Mouse (Mus musculus): ENCODE measurements around the gene Arl6ip4. TPM values are rescaled to one million over a fixed set of nuclear protein-coding genes. Genes with fewer than 3 reads are reported as not detected.
A peak's percentile ranks its signal among the peaks of the same experiment; 100 is the strongest.

The Arl6ip4 gene
- polyA plus RNA-seq, 1 experiment from 2014 or later, result 136 TPM

DNA sequence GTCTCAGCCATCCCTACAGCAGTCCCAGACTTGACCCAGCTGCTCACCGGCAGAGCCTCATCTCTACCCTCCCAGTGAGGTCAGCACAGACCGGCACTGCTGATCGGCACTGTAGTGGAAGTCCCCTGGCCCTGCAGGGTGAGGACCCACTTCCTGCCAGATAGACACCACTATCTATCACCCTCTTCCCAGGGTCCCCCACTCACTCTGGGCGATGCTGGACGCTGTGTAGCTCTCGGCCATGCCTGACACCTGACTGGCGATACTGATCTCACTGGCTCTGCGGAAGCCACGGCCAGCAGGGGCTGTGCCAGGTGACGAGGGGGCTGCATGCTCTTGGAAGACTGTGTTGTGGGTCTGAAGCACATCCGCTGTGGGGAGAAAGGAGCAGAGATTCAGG lies 9.2 kb downstream of the Arl6ip4 start:
- Histone ChIP-seq H3K36me3 (replicated peaks) (peaks cover 95% of the 10 kb centered on the region), H3K4me1 (no peaks in the 10 kb centered on the region), H3K9me3 (no peaks in the 10 kb centered on the region), H3K27me3 (ENCODE audit: poor library complexity, severe bottlenecking) (no peaks in the 10 kb centered on the region), H3K4me3 (no peak overlapping the region), H3K27ac (0 out of 2 replicates have a peak overlapping the region, but pooled peaks have one; percentile 11)
- DNase-seq (ENCODE audit: extremely low spot score, low spot score), result no peak
- WGBS, result 92% methylated on average over 11 of the region's 11 CpGs

DNA sequence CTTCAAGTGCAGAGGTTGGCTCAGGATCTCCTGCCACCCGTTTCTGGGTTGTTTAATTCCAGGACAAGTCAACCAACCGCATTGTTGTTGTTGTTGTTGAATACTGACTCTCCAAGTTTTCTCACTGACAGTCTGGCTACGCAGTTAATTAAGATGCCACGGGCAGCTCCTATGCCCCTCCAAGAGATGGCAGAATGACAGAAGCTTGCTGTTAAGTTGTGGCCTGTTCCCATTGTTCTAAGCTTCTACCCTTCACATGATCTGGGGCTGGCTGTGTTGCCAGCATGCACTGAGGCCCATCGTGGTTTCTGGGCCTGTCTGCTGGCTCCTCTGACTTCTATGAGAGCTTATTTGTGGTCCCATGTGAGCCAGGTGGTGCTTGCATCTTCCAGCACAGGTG lies 18.4 kb downstream of the Arl6ip4 start:
- 91% methylated on average over 5 of the region's 5 CpGs for WGBS
- H3K27ac ChIP-seq, result no peak overlapping the region
- H3K36me3 ChIP-seq (replicated peaks), result peaks cover 56% of the 10 kb centered on the region
- no peak for DNase-seq (ENCODE audit: extremely low spot score, low spot score)
- H3K27me3 ChIP-seq (ENCODE audit: poor library complexity, severe bottlenecking), result no peaks in the 10 kb centered on the region
- no peak overlapping the region for H3K4me3 ChIP-seq
- H3K4me1 ChIP-seq, result no peaks in the 10 kb centered on the region
- no peaks in the 10 kb centered on the region for H3K9me3 ChIP-seq

DNA sequence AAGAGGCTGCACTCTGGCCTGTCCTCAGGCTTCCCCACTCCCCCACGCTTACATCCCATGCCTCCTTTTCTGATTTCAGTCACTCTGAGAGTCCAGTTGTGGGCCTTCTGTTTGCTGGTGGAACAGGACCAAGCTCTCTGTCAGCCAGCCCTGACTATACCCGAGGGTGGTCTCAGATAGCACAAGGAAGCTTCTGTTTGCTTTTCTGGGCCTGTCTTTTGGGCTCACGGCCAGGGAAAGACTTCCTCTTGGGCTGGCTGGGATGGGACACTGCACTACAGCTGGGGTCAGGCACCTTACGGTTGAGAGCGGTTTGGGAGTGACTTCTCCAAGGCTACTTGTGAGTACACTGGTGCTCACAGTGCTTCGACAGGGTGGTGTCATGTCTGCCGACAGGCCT lies 22.2 kb downstream of the Arl6ip4 start:
- Histone ChIP-seq H3K4me3 (no peak overlapping the region), H3K4me1 (no peaks in the 10 kb centered on the region), H3K36me3 (replicated peaks) (peaks cover 37% of the 10 kb centered on the region), H3K27me3 (ENCODE audit: poor library complexity, severe bottlenecking) (no peaks in the 10 kb centered on the region), H3K9me3 (no peaks in the 10 kb centered on the region), H3K27ac (no peak overlapping the region)
- WGBS, result 79% methylated on average over 7 of the region's 7 CpGs
- no peak for DNase-seq (ENCODE audit: extremely low spot score, low spot score)

DNA sequence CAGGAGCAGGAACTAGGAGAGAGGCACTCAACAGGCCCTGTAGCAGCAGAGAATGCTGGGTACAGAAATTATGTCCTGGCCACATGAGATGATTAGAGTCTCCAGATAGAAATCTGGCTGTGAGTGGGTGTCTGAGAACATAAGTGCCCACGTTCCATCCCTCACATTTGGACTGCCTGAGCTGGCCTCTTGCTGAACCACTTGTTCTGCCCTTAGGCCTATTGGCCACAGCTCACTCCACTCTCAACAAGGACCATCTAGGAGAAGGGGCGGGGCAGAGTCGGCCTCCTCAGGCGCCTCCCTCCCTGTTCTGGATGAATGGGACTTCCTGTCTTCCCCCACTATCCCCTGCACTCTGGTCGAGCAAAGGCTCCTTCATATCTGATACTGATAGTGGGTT lies 33.1 kb downstream of the Arl6ip4 start:
- H3K4me1 ChIP-seq, result peaks cover 11% of the 10 kb centered on the region; the same call in 1 of the 2 replicates
- no peak overlapping the region for H3K27ac ChIP-seq
- WGBS, result 60% methylated on average over 5 of the region's 5 CpGs
- H3K36me3 ChIP-seq (replicated peaks), result peaks cover 18% of the 10 kb centered on the region
- H3K4me3 ChIP-seq, result no peak overlapping the region
- no peaks in the 10 kb centered on the region for H3K27me3 ChIP-seq (ENCODE audit: poor library complexity, severe bottlenecking)
- DNase-seq (ENCODE audit: extremely low spot score, low spot score), result no peak
- no peaks in the 10 kb centered on the region for H3K9me3 ChIP-seq

DNA sequence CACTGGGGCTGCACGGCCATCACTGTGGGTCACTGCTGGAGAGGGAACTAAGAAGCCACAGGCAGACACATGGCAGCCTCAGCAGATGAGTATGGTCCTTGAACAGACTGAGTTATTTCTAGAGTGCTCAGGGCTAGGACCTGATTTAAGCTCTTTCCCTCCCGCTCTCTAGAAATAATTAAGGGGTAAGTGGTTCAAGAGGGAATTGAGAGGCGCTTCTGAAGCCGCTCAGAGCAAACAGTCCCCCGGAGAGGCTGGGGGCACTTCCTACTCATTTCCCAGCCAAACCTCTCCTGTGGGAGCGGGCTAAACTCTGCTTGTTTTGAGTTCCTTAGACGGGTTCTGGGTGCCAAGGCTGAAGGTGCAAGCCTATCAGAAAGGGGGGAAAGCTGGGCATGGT lies 35.0 kb downstream of the Arl6ip4 start:
- Histone ChIP-seq H3K27ac (no peak overlapping the region), H3K4me1 (peaks cover 11% of the 10 kb centered on the region; the same call in 1 of the 2 replicates), H3K36me3 (replicated peaks) (peaks cover 18% of the 10 kb centered on the region), H3K27me3 (ENCODE audit: poor library complexity, severe bottlenecking) (no peaks in the 10 kb centered on the region), H3K9me3 (no peaks in the 10 kb centered on the region), H3K4me3 (no peak overlapping the region)
- no peak for DNase-seq (ENCODE audit: extremely low spot score, low spot score)
- WGBS, result 89% methylated on average over 7 of the region's 7 CpGs

DNA sequence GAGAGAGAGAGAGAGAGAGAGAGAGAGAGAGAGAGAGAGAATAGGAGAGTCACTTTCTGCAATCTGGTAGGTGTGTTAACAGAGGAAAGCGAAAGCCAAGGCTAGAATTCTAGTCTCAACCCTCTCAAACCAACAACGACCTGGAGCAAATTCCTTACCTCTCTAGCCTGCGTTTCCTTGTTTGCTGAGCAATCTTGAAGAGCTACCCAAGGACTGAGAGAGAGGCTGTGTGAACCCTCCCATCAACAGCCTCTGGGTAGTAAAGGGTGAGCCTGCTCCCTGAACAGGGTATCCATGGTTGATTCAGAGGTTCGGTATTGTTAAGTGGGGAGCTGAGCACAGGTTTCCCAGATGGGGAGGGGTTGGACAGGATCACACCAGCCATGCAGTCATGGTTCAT lies 36.8 kb downstream of the Arl6ip4 start:
- H3K27ac ChIP-seq, result no peak overlapping the region
- DNase-seq (ENCODE audit: extremely low spot score, low spot score), result no peak
- peaks cover 13% of the 10 kb centered on the region for H3K36me3 ChIP-seq (replicated peaks)
- no peak overlapping the region for H3K4me3 ChIP-seq
- 85% methylated on average over 4 of the region's 4 CpGs for WGBS
- peaks cover 11% of the 10 kb centered on the region; the same call in 1 of the 2 replicates for H3K4me1 ChIP-seq
- no peaks in the 10 kb centered on the region for H3K27me3 ChIP-seq (ENCODE audit: poor library complexity, severe bottlenecking)
- no peaks in the 10 kb centered on the region for H3K9me3 ChIP-seq

DNA sequence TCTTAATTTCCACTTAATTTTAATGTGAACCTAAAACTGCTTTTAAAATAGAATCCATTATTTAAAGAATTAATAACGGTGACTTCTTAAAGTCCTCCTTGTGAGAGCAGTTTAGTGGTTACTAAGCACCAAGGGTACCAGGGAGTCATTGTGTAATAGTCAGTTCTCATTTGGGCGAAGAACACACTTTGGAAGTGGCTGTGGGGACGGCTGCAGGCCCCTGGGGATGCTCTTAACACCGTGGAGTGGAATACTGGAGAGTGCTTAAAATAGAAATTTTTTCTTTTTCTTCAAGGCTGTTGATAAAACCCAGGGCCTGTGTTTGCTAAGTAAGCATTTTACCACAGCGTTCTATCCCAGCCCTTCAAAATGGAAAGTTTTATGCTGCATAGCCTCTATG lies 40.1 kb downstream of the Arl6ip4 start:
- Histone ChIP-seq H3K27ac (no peak overlapping the region), H3K27me3 (ENCODE audit: poor library complexity, severe bottlenecking) (no peaks in the 10 kb centered on the region), H3K4me3 (no peak overlapping the region), H3K9me3 (no peaks in the 10 kb centered on the region), H3K4me1 (peaks cover 18% of the 10 kb centered on the region), H3K36me3 (replicated peaks) (peaks cover 9% of the 10 kb centered on the region)
- no peak for DNase-seq (ENCODE audit: extremely low spot score, low spot score)
- WGBS, result 87% methylated on average over 5 of the region's 5 CpGs

DNA sequence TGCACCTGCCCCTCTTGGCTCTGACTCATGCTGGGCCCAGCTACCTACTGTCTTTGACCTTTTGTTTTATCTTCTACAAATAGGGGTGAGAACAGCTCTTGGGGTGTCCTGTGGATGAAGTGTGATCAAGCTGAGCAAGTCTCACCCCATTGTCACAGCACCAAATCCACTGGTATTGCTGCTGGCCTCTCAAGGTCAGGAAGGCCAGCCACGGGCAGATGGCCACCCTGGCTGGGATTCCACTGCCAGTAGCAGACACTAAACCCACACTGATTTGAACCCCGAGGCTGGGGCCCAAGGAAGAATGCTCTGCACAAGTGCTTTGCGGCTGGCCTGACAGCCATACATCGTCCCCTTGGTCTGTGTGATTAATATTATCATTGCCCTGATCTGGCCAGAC lies 42.4 kb downstream of the Arl6ip4 start:
- no peak for DNase-seq (ENCODE audit: extremely low spot score, low spot score)
- WGBS, result 83% methylated on average over 4 of the region's 4 CpGs

DNA sequence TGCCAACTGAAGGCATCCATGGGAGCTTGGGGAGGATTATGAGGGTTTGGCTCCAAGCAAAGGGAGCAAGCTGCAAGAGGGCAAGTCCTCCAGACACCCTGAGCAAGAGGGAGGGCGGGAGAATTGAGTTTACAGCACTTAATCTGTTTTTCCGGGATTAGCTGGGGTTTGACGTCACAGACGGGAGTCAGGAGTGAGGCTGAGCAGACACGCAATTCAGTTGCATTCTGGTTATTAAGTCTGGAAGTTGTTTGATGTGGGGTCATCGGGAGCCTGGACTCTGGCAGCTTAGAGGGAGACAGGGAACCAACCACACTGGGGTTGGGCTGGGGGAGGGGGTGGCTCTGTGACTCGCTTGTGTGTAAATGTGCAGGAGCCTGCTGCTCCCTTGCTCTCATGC lies 43.6 kb downstream of the Arl6ip4 start:
- WGBS, result 34% methylated on average over 7 of the region's 7 CpGs
- no peaks in the 10 kb centered on the region for H3K36me3 ChIP-seq (replicated peaks)
- no peak overlapping the region for H3K4me3 ChIP-seq
- H3K4me1 ChIP-seq, result peaks cover 46% of the 10 kb centered on the region
- H3K27ac ChIP-seq, result 0 out of 2 replicates have a peak overlapping the region, but pooled peaks have one; percentile 1
- DNase-seq (ENCODE audit: extremely low spot score, low spot score), result no peak
- H3K9me3 ChIP-seq, result no peaks in the 10 kb centered on the region
- H3K27me3 ChIP-seq (ENCODE audit: poor library complexity, severe bottlenecking), result no peaks in the 10 kb centered on the region

More for the DNA sequence above, 42.4 kb downstream of the Arl6ip4 start:
- Histone ChIP-seq H3K4me3 (no peak overlapping the region), H3K27me3 (ENCODE audit: poor library complexity, severe bottlenecking) (no peaks in the 10 kb centered on the region), H3K27ac (no peak overlapping the region), H3K4me1 (peaks cover 35% of the 10 kb centered on the region), H3K36me3 (replicated peaks) (no peaks in the 10 kb centered on the region), H3K9me3 (no peaks in the 10 kb centered on the region)

DNA sequence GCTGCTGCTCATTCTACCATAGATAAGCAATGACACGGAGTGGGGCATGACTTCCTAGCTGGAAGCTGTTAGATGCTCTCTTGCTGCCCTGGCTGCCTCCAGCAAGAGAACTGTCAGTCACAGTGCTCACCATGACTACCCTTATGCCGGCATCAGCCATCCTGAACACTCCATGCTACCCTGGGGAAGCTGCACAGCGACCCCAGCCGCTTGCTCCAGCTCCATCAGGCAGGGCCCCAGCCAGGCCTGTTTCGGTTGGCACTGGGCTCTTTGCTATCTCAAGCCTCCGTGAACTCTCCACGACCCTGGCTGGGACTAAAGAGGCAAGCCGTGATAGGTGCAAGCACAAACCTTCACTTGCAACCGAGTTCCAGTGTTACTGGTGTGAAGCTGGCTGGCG lies 45.9 kb downstream of the Arl6ip4 start:
- no peak for DNase-seq (ENCODE audit: extremely low spot score, low spot score)
- Histone ChIP-seq H3K27me3 (ENCODE audit: poor library complexity, severe bottlenecking) (no peaks in the 10 kb centered on the region), H3K36me3 (replicated peaks) (no peaks in the 10 kb centered on the region), H3K4me1 (peaks cover 70% of the 10 kb centered on the region), H3K9me3 (no peaks in the 10 kb centered on the region), H3K4me3 (no peak overlapping the region), H3K27ac (no peak overlapping the region)
- 69% methylated on average over 10 of the region's 10 CpGs for WGBS

DNA sequence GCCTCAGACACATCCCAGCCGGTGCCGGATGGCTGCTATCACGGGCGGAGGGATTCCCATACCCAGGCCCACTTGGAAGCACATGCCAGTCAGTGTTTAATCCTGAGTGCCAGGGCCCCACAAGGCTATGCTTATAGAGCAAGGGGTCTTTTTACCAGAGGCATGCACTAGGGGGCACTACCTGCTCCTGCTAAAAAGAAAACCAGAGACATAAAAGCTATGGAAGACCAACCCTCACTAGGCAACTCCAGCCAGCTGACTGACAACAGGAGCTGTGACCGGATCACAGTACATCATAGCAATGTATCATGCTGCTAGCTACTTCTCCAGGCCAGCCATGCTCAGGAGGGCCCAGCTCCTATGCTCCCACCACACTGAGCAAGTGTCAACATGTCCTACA lies 46.7 kb downstream of the Arl6ip4 start:
- Histone ChIP-seq H3K36me3 (replicated peaks) (no peaks in the 10 kb centered on the region), H3K27ac (no peak overlapping the region), H3K27me3 (ENCODE audit: poor library complexity, severe bottlenecking) (no peaks in the 10 kb centered on the region), H3K4me1 (peaks cover 78% of the 10 kb centered on the region), H3K9me3 (no peaks in the 10 kb centered on the region), H3K4me3 (no peak overlapping the region)
- 63% methylated on average over 5 of the region's 5 CpGs for WGBS
- peak; percentile 59 for DNase-seq (ENCODE audit: extremely low spot score, low spot score)

DNA sequence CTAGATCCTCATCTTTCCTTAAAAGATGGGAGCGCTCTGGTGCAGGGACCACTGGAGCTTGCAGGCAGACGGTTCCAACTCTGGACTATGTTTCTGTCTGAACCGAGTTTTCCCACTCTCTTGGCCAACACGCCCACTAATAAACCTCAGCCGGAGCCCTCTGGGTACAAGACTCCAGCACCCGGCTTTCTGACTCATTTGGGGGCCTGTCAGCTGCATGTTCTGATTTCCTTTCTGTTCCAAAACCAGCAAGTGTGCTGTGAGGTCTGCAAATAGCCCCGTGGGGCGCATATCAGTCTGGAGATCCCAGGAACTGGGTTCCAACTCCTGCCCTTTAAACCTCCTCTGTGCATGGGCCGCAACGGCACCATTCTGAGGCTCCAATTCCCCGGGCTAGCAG lies 47.6 kb downstream of the Arl6ip4 start:
- H3K36me3 ChIP-seq (replicated peaks), result no peaks in the 10 kb centered on the region
- no peak for DNase-seq (ENCODE audit: extremely low spot score, low spot score)
- H3K4me1 ChIP-seq, result peaks cover 81% of the 10 kb centered on the region
- no peak overlapping the region for H3K4me3 ChIP-seq
- H3K9me3 ChIP-seq, result no peaks in the 10 kb centered on the region
- H3K27me3 ChIP-seq (ENCODE audit: poor library complexity, severe bottlenecking), result no peaks in the 10 kb centered on the region
- peak overlapping the region; percentile 30; the same call in 1 of the 2 replicates for H3K27ac ChIP-seq
- WGBS, result 84% methylated on average over 11 of the region's 11 CpGs

DNA sequence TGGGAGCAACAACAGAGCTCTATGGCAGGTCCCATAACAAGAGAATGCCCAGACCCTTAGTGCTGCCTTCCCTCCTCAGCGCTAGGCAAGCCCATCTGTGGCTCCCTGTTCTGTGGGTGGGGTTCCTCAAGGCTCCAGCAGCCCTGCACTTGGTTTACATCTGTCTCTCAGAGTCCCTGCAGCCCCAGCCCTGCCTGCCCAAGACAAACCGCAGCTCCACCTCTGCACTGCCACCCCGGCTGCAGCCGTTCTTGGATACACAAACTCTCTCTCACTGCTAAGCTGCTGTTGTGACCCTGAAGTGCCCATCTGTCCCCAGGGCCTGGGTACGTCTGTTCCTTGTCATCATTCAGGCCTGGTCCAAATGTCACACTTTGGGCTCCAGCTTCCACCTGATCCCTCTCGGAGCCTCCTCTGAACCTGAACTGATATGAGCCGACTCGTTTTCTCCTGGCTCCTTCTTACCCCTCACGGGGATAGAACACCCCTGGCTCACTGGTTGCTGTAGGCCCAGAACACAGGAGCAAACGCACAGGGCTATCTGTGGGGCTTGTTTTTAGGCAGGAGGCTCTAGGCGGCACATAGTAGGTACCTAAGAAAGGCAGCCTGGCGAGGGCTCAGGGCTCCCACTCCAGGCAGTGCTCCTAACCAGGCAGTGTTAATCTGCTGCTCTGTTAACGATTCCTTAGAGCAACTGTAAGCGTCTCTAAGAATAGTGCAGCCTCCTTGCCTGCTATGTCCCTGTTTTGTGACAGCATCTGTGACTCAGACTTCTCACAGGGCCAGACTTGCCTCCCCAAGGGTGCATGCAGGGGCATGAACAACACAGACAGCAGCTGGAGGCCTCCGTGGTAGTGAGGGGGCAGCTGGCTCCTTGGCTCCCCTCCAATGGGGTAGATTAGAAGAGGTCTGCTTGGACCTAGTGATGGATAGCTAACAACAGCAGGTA lies 50.0 kb downstream of the Arl6ip4 start:
- Histone ChIP-seq H3K27ac (peak overlapping the region; percentile 61), H3K4me1 (peaks cover 76% of the 10 kb centered on the region), H3K27me3 (ENCODE audit: poor library complexity, severe bottlenecking) (no peaks in the 10 kb centered on the region), H3K36me3 (replicated peaks) (no peaks in the 10 kb centered on the region), H3K9me3 (no peaks in the 10 kb centered on the region), H3K4me3 (no peak overlapping the region)
- WGBS, result 63% methylated on average over 15 of the region's 15 CpGs
- DNase-seq (ENCODE audit: extremely low spot score, low spot score), result no peak

Measured in forebrain, embryonic 10.5 days (tissue).